Mouse (Mus musculus) stomach, postnatal 0 days (tissue): ENCODE results near the gene Mapk3.

ENCODE experiments used
- CTCF ChIP-seq: IDR thresholded peaks from 2 replicates; pipeline ENCODE4 v1.5.1; 2016; ENCODE audit warnings: antibody characterized with exemption, low read depth, mild to moderate bottlenecking, moderate library complexity
- EP300 ChIP-seq: optimal IDR thresholded peaks from 2 replicates; pipeline ENCODE3; 2016; ENCODE audit warnings: antibody characterized with exemption

GRCm38 (mm10) chr7:126775185-126775977 is 16.0 kb downstream of the Mapk3 start:
- peak; percentile 60 for TF ChIP-seq CTCF
- no peak for TF ChIP-seq EP300
